Mouse (Mus musculus): ENCODE data around the gene Ets1.

DNA sequence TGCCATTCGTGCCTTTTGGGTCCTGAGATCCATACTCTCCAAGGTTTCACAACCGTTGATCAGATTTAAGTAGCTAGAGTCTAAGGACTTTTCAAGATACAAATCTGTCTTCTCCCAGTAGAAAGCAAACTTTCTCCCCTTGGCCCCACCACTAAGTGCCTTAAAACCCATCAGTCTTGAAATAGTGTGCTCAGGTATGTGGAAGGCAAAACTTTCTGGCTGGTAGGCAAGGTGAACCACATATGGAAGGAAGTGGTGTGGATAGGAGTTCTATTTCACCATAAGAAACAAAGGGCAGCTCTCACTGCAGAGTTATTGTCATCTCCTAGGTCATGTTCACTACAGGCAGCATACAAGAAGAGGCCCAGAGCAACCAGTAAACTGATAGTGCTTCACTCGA, 57.4 kb downstream of the Ets1 start:
- TF ChIP-seq POLR2A (IDR thresholded peaks at IDR 0.05; ENCODE audit: insufficient read depth, low read length): no peak
- TF ChIP-seq CTCF (IDR thresholded peaks at IDR 0.05; ENCODE audit: low read depth, low read length): no peak

All from ES-Bruce4 (cell line).